Mouse (Mus musculus): ENCODE measurements at regions not wholly inside any gene's neighbourhood (a gene's known extent, or its start where the extent isn't known, plus 50 kb on each side); places are given as distances from the start of the nearest gene placed in this dataset.

GRCm38 (mm10) chr2:30676833-30677459, 82.1 kb downstream of the Cstad start:
- no peak for DNase-seq (ENCODE audit: low spot score in 2 of 2)

GRCm38 (mm10) chr2:30676450-30676832, 81.6 kb downstream of the Cstad start:
- no peak for DNase-seq (ENCODE audit: low spot score in 2 of 2)

GRCm38 (mm10) chr2:30675839-30676238, 81.0 kb downstream of the Cstad start:
- DNase-seq (ENCODE audit: low spot score in 2 of 2): no peak

GRCm38 (mm10) chr2:30670836-30671586, 76.2 kb downstream of the Cstad start:
- no peak for DNase-seq (ENCODE audit: low spot score in 2 of 2)

- no peak for DNase-seq (ENCODE audit: low spot score in 2 of 2)
Observed at GRCm38 (mm10) chr2:30667468-30667867, 72.6 kb downstream of the Cstad start.

GRCm38 (mm10) chr2:30661147-30661546, 66.3 kb downstream of the Cstad start:
- DNase-seq (ENCODE audit: low spot score in 2 of 2): no peak

- no peak for DNase-seq (ENCODE audit: low spot score in 2 of 2)
Observed at GRCm38 (mm10) chr2:30660613-30660991, 65.8 kb downstream of the Cstad start.

GRCm38 (mm10) chr2:30659836-30660612, 65.2 kb downstream of the Cstad start:
- no peak for DNase-seq (ENCODE audit: low spot score in 2 of 2)

GRCm38 (mm10) chr2:30658844-30659555, 64.2 kb downstream of the Cstad start:
- DNase-seq (ENCODE audit: low spot score in 2 of 2): no peak
